Mouse (Mus musculus) embryonic fibroblast, embryonic 13.5 days (primary cell): ENCODE data around the gene Eif2b5.

Experiments used
- CTCF ChIP-seq: IDR thresholded peaks from 2 replicates; pipeline ENCODE4 v1.5.1; 2011; ENCODE audit warnings: mild to moderate bottlenecking, control low read depth, low read length, moderate library complexity, borderline replicate concordance; ENCODE audit not compliant: insufficient read depth
- POLR2A ChIP-seq: IDR thresholded peaks from 2 replicates; pipeline ENCODE4 v1.6.1; 2011; ENCODE audit warnings: low read depth, mild to moderate bottlenecking, control low read depth, low read length, moderate library complexity

- TF ChIP-seq POLR2A (no peak), CTCF (no peak)
Observed at GRCm38 (mm10) chr16:20489233-20489632, 9.4 kb upstream of the Eif2b5 start.
